Mouse (Mus musculus): Measurements from ENCODE around the gene Saal1.
"Not testable (repeated sequence)": the region's sequence is repeated elsewhere in the genome, so short reads cannot be mapped to it uniquely, and the experiment has no call there.

Saal1 gene

GRCm38 (mm10) chr7:46710390-46710844 lies at the start of gene Saal1:
TSS of gene Saal1 (minus strand) at chr7:46710680.
- peak; percentile 99 for DNase-seq (ENCODE audit: extremely low spot score, low spot score)

DNA sequence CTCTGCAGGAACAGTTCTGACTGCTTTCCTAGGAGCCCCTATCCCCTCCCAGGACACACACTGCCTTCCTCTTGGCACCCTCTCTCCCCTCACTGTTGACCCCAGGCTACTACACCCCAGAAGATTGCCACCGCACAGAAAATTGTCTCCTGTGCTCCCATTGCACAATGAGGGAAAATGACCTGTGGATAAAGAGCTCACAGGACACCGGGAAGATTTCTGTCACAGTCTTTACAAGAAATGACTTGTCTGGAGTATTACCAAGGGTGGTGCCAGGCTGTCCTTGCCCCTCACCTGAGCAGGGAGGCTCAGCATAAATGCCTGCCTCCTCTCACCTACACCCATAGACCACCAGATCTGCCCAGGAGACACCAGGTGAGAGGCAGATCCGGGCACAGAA lies 41.0 kb upstream of the Saal1 start, which contains the start of gene Saa2:
Gene Saa2 (plus strand): TSS at position 301 of the 400 bp plus-strand sequence.
- DNase-seq (ENCODE audit: extremely low spot score, low spot score), result no peak

- DNase-seq (ENCODE audit: extremely low spot score, low spot score), result no peak
Observed at GRCm38 (mm10) chr7:46748459-46748858, 38.0 kb upstream of the Saal1 start.

- no peak for DNase-seq (ENCODE audit: extremely low spot score, low spot score)
Observed at GRCm38 (mm10) chr7:46746381-46746780, 35.9 kb upstream of the Saal1 start.

DNA sequence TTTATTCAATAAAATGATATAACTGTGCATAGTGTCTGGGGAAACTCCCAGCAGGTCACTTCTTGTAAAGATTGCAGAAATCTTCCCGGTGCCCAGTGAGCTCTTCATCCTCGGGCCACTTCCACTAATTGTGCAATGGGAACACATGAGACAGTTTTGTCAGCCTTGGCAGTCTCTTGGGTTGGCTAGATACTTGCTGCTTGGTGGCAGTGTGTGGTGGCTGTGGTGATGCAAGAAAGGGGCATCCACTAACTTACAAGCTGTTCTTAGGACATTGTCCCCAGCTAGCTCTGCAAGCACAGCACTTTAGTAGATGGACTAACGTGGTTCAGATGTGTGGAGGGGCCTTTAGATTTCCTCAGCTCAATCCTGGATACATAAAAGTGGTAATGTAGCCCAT lies 35.3 kb upstream of the Saal1 start:
- DNase-seq (ENCODE audit: extremely low spot score, low spot score), result no peak

DNA sequence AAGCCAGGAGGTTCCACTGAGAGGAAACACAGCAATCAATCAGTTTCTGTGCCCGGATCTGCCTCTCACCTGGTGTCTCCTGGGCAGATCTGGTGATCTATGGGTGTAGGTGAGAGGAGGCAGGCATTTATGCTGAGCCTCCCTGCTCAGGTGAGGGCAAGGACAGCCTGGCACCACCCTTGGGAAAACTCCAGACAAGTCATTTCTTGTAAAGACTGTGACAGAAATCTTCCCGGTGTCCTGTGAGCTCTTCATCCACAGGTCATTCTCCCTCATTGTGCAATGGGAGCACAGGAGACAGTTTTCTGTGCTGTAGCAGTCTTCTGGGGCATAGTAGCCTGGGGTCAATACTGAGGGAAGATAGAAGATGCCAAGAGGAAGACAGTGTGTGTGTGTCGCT lies 32.4 kb upstream of the Saal1 start, which contains the start of gene Saa1:
Gene Saa1 (minus strand): TSS at position 101 of the 400 bp plus-strand sequence.
- DNase-seq (ENCODE audit: extremely low spot score, low spot score), result not testable (repeated sequence)

- not testable (repeated sequence) for DNase-seq (ENCODE audit: extremely low spot score, low spot score)
Observed at GRCm38 (mm10) chr7:46740041-46740440, 29.6 kb upstream of the Saal1 start.

GRCm38 (mm10) chr7:46738561-46739460 lies 28.3 kb upstream of the Saal1 start:
- DNase-seq (ENCODE audit: extremely low spot score, low spot score), result no peak

- DNase-seq (ENCODE audit: extremely low spot score, low spot score), result no peak
Observed at GRCm38 (mm10) chr7:46734983-46735382, 24.5 kb upstream of the Saal1 start.

DNA sequence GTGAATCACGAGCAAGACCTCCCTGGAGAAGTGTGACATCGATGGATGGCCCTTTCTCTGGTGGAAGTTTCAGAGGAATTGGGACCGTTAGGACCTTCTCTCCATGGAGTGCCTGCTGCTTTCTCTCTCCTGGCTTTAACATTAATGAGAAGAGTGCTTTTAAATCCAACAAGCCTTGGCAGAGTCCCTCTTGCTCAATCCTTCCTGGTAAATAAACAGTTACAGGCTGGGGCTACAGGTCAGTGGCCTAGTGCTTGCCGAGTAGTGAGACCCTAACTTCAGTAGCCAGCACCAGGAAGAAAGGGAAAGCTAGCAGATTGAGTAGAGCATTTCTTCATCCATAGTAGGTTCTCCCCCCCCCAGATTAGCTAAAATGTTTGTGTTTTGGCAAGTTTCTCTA lies 22.0 kb upstream of the Saal1 start, which contains the start of gene Saa4:
Gene Saa4 (minus strand): TSS at position 146 of the 400 bp plus-strand sequence.
- DNase-seq (ENCODE audit: extremely low spot score, low spot score), result no peak

- DNase-seq (ENCODE audit: extremely low spot score, low spot score), result no peak
Observed at GRCm38 (mm10) chr7:46727584-46727983, 17.1 kb upstream of the Saal1 start.

DNA sequence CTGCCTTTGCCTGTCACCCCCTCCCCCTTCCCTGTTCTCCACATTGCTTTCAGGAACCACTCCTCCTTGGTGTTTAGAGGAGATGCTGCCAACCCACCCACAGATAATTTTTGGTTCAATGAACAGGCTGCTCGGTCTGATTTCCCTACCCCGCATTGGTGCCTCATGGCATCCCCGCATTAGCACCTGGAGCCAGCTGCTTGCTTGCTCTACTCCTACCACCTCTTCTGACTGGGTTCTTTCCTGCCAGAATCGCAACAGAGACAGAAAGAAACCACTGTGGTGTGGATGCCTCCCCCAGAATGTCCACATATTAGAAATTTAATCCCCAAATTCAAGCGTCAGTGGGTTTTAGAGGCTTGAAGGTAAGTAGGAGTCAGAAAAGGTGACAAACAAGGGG lies 13.9 kb upstream of the Saal1 start:
- no peak for DNase-seq (ENCODE audit: extremely low spot score, low spot score)

DNA sequence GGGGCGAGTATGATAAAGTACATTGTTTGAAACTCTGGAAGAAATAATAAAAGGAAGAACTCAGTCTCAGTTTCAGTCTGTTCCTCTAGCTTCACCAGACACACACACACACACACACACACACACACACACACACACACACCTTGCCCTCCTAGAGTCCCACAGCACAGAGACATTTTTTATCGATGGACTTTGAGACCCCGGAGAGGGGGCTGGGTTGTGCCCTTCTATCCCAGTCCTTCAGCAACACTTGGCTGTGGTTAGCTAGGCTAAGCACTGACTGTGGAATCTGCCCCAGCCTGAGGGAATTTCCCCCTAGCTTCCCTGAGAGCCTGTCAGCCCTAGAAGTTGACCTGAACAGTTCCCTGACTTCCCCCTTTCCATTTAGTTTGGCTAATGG lies 13.4 kb upstream of the Saal1 start:
- DNase-seq (ENCODE audit: extremely low spot score, low spot score), result no peak

- DNase-seq (ENCODE audit: extremely low spot score, low spot score), result no peak
Observed at GRCm38 (mm10) chr7:46723354-46723753, 12.9 kb upstream of the Saal1 start.

DNA sequence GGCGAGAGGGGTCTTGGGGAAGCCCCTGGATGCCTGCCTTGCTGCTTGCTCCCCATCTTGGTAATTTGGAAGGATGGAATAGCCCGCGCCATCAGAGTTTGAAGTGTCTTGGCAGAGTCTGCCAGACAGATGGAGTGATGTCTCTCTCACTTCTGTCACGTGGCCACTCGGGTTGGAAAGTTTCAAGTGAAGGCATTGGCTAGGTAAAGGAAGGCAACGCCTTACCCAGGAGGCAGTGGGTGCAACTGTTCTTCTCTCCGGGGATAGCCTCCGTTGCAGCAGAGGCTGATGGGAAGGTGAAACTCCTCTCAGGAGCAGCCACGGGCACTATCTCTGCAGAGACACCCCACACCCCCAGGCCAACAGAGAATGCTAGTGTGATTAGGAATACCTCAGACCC lies 10.0 kb upstream of the Saal1 start:
- no peak for DNase-seq (ENCODE audit: extremely low spot score, low spot score)

GRCm38 (mm10) chr7:46719526-46719925 lies 9.0 kb upstream of the Saal1 start:
- no peak for DNase-seq (ENCODE audit: extremely low spot score, low spot score)

DNA sequence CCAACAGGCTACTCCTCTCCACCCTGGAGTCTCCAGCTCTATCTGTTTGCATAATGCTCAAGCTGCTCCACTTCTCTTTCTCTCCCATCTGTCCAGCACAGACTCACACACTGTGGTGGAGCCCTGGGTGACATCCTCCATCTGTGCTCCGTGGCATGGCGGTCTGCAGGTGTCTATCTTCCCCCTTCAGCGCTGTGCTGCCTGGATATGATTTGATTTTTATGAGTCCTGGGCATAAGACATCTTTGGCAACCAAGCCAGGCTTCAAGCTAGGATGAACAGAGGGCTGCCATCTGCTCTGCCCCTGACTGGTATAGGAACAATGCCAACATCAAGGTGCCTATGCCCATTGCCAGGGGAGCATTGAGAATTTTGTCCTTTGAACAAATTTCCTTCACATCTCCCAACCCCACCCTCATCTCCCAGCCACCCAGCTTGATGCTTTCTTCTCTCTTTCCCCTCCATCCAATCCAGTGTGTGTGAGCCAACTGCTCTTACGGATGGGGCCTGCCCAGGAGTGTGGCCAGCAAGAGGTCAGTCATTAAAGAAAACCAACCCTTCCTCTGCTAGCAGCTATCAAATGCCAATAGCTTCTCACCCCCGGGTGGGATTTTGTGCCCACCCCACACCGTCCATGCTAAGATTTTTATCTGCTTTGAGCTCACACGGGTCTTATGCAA lies 8.3 kb upstream of the Saal1 start:
- no peak for DNase-seq (ENCODE audit: extremely low spot score, low spot score)

DNA sequence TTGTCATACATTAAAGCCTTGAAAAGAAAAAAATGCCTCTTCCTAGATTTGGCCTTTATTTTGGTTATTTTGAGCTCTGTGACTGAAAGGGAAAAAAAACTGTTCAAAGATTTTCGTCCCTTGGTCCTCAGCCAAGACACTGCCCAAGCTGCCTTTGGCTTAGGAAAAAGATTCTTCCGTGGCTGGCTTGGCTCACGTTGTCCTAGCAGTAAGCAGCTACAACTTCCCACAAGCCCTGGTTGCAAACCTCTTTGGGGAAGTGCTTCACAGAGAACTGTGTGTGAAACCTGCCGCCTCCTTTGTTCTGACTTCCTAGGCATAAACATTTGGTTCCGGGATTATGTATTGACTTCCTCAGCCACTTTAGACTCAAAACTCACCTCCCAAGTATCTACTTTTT lies 6.4 kb upstream of the Saal1 start:
- DNase-seq (ENCODE audit: extremely low spot score, low spot score), result no peak

DNA sequence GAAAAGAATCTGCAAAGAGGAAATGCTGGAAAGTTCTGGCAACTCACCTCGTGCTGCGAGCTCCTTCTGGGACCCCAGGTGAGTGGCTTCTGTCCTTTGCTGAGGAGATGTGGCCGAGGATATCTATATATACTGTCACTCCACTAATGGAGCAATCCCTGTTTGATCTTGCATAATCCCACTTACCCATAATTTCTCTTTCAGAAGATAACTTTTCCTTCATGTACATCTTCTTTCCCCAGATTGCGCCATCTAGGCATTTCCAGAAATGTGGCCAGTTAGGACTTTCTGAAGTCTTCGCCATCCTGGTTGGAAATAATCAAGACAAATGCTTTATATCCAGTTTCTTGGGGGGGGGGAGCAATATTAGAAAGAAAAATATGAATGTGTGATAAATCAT lies 5.1 kb upstream of the Saal1 start, which contains the start of gene Saa3:
Gene Saa3 (minus strand): TSS at position 101 of the 400 bp plus-strand sequence.
- no peak for DNase-seq (ENCODE audit: extremely low spot score, low spot score)

- DNase-seq (ENCODE audit: extremely low spot score, low spot score), result peak; percentile 42
Observed at GRCm38 (mm10) chr7:46714518-46714917, 4.0 kb upstream of the Saal1 start.

- DNase-seq (ENCODE audit: extremely low spot score, low spot score), result no peak
Observed at GRCm38 (mm10) chr7:46712250-46712649, 1.8 kb upstream of the Saal1 start.

- DNase-seq (ENCODE audit: extremely low spot score, low spot score), result no peak
Observed at GRCm38 (mm10) chr7:46700521-46701025, 9.9 kb downstream of the Saal1 start.
